Mouse (Mus musculus) spleen, embryonic (tissue): ENCODE results near the gene Glrb.

Source experiments
- CTCF ChIA-PET: fragments of 350-600 bp; sonication (Branson Sonifier 250); formaldehyde crosslinking; loops from one replicate; lab custom pipeline; 2022; lab: Charles Lee

Glrb gene

GRCm38 (mm10) chr3:80837583-80837982, 75.9 kb downstream of the Glrb start:
- CTCF ChIA-PET = no interaction called here

GRCm38 (mm10) chr3:80823975-80824374, 89.5 kb downstream of the Glrb start:
- CTCF ChIA-PET = no interaction called here

- CTCF ChIA-PET = no interaction called here
Measured at GRCm38 (mm10) chr3:80818619-80819018, 94.8 kb downstream of the Glrb start.

DNA sequence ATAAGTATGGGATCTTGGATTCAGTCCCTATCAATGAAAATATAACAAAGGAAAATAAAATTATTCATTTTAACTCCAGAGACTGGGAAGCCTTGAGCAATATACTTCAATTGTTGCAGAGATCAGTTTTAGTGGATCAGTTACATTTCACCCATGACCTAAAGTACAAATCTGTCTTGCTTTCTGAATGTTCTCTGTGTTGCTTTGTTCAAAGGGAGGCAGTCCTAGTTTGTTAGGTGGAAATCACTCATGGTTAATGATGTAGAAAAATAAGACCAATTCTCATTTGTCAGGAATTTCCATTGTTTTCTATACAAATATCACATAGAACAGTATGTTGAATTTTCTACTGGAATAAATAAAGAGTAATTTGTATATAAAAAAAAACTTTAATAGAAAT, 99.7 kb downstream of the Glrb start:
- CTCF ChIA-PET = no interaction called here

- CTCF ChIA-PET = no interaction called here
Measured at GRCm38 (mm10) chr3:80812237-80812636, 101.2 kb downstream of the Glrb start.

GRCm38 (mm10) chr3:80805327-80805726, 108.1 kb downstream of the Glrb start:
- CTCF ChIA-PET = no interaction called here

DNA sequence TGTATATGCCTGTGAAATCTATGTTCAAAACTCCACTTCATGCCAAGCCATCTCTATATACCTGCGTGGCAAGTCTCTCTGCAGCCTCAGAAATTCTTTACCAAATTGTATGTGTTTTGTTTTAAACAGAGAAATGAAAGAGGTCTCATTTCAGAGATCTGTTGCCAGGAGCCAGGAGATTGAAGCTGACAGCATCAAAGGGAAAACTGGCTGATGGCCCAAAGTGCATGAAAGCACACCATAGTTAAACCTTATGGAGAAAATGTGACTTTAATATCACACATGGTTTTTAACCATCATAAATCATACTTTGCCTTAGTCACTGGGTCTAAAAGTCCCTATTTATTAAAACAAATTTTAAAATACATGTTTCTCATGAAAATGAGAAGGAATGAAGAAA, 109.6 kb downstream of the Glrb start:
- CTCF ChIA-PET = interaction anchor here (0.7 kb wide), 1 partner anchor 1183 kb away, joined by 5 read pairs; no protein-coding TSS in a partner anchor

- CTCF ChIA-PET = no interaction called here
Measured at GRCm38 (mm10) chr3:80803211-80803610, 110.2 kb downstream of the Glrb start.

DNA sequence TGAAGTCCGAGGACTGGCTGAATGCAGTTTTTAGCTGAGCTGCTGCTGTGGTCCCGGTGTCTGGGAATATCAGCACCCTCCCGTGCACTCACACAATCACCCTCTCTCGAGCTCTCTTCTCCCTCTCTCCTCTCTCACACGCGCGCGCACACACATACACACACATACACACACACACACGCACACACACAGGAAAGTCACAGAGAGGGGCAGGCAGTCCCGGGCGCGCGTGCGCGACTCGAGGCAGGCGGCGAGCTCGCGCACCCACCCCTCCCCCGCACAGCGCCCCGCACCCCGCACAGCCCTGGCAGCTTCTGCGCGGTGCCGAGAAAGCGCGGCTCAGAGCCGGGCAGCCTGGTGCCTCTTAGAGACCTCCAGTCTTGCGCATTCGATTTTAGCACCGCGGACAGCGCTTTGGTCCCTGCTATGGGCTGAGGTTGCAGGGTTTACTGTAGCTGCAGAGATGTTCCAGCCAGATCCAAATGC, 110.8 kb downstream of the Glrb start, which contains the start of gene Gria2:
Gene Gria2, minus strand, starts transcription at position 240 of the 486 bp plus-strand sequence.
- CTCF ChIA-PET = no interaction called here

GRCm38 (mm10) chr3:80801827-80802310, 111.6 kb downstream of the Glrb start:
- CTCF ChIA-PET = no interaction called here

DNA sequence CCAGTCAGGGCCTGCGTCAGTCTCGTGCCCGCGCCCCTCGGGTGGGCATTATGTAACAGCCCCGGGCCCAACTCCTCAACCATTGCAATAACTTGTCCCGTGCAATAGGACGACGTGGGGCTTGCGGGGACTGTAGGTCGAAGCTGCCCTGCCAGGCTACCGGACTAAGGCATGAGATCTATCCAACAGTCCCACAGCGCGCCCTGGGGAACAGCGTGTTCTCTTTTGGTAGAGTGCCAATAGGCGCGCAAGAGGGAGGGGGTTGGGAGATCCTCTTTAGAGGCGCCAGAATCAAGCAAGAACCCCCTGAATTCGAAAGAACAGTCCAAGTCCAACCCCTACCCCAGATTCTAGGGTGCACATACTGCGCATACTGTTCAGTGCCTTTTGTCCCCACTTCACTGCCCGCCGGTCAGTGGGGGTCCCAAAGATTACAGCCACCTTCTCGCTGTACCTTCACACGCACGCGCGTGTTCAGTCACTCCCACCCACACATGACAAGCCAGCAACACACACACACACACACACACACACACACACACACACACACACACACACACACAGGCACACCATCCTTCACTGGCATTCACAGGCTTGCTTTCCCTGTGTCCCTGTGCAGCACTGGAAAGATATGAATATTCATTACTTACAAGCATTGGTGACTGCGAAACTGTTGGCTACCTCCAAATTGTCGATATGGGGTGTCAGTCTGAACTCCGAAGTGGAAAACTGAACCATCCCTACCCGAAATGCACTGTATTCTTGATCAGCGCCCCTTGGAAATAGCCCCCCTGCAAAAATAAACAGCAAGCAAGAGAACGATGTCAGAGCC, 112.2 kb downstream of the Glrb start:
- CTCF ChIA-PET = no interaction called here

DNA sequence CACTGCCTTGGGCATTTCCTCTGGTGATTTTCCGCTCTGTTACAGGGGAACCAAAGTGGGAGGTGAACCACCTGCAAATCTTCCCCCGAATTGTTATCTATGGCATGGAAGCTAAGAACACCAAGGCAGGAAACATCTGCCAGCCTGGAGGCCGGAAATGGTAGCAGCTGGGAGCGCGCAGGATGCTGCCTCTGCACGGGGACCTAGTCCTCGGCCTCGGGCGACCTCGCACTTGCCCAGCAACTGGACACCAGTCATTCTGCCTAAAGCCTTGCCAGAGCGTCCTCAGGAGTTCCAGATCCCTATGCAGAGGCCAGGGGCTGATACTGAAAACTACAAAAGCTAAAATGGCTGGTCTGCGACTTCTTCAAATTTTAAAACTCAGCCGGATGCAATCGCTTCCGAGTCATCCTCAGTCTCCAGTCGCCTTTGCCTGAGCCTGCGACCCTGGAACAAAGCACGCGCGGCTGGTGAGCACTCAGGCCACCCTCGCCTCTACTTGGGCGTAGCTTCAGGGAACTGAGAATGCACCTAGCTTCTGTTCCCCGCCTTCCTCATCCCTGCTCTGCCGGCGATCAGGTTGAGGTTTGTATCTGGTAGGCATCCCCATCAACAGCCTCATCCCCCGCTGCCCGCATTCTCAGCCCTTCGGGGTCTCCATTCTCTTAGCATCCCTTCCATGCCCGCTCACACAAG, 113.0 kb downstream of the Glrb start:
- CTCF ChIA-PET = no interaction called here

DNA sequence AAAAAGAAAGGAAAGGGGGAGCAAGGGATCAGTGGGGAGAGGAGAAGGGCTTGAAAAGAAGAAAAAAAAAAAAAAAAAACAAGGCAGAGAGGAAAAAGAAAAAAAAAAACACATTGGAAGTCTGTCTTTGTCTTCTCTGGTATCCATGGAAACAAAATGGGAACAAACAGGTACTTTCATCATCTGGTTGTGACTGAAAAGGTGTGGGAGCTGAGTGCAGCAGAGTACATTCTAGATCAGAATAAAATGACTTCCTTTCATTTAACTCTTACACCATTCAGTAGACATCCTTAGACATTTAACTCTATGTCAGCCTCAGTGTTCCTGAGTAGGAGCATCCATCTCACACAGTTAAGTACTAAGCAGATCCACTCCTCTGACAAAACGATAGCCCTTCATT, 115.5 kb downstream of the Glrb start:
- CTCF ChIA-PET = interaction anchor here (0.6 kb wide), 1 partner anchor 24 kb away, joined by 6 read pairs; no protein-coding TSS in a partner anchor

- CTCF ChIA-PET = interaction anchor here (0.6 kb wide), 1 partner anchor 575 kb away, joined by 6 read pairs; no protein-coding TSS in a partner anchor
Measured at GRCm38 (mm10) chr3:80796764-80797163, 116.7 kb downstream of the Glrb start.

DNA sequence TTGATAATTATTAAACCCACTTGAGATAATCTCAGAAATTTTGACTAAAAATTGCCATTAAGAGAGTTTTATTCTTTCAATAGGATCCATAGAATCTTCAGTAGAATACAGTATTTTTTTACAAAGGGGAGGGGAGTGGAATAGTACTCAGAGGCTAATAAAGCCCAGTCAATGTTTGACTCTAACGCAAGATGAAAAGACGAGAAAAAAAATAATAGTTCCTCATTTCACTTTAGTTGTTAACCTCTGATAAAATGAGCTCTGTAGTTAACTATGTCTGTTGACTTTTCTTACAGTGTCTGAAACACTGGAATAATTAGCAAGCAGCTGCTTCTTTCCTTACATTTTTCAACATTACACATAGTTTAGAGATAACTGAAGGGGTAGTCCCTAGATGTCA, 118.2 kb downstream of the Glrb start:
- CTCF ChIA-PET = no interaction called here
